Mouse (Mus musculus) urinary bladder, postnatal 36 days (tissue): ENCODE data around the gene Arl8b.
"Not testable (repeated sequence)": the region's sequence is repeated elsewhere in the genome, so short reads cannot be mapped to it uniquely, and the experiment has no call there.

ENCODE experiments used
- DNase-seq, 2 experiments: peaks; one replicate each; pipeline ENCODE4 v3.0.0; 2022; ENCODE audit warnings: low spot score in 2 of 2, mixed read lengths in 1 of 2

The Arl8b gene

DNA sequence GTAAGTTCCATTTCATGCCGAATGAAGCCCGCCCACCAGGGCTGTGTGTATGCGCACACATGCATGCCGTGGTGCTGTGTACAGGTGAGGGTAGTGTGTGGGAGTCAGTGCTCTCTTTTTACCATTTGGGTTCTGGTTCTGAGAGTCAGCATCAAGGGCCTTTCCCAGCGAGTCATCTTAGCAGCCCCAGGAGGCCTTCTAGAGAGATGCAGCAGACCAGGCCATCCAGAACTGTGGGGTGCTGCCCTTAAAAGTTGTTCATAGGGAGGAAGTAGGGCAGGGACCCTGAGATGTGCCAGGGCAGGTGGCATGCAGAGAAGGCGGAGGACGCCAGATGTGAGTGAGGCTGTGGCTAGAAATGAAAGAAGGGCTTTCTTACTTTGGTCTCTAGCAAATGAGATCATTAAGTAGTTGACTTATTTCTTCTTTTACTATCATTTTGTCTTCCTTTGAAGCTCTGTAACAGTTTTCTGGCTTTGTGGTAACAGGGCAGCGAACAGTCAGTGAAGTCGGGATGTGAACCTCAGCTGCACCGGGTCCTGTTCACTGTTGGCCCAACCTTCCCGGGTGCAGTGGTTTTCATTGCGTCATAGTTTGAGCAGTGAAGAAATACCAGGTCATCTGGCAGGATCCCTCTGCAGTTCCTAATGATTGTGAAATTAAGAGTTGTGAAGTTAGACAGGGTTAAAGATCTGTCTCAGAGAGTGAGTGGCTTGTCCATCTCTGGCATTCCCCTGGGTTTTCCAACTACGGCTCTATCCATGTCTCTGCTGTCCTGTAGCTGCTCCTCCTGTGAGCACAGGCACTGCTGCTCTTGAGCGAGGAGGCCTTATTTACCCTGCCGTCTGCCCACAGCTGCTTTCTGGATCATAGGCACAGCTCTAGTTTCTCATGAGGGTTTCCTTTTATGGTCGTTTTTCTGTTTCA, 53.1 kb downstream of the Arl8b start:
- DNase-seq: peak in 1 of 2 experiments; percentile 52

DNA sequence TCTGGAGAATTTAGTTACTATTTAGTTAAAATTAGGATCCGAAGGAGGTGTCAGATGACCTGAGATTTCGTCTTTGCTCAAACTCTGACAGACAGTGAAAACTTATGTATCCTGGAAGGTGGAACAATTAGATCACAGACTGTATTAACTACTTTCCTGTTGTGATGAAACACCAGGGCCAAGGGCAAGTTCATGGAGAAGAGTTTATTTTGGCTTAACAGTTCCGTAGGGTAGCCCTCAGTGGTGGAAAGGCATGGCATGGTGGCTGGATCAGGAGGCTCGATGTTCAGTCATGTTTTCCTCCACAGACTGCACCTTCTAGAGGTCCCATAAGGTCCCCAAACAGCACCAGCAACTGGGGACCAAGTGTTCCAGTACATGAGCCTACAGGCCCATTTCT, 54.2 kb downstream of the Arl8b start:
- no peak for DNase-seq

DNA sequence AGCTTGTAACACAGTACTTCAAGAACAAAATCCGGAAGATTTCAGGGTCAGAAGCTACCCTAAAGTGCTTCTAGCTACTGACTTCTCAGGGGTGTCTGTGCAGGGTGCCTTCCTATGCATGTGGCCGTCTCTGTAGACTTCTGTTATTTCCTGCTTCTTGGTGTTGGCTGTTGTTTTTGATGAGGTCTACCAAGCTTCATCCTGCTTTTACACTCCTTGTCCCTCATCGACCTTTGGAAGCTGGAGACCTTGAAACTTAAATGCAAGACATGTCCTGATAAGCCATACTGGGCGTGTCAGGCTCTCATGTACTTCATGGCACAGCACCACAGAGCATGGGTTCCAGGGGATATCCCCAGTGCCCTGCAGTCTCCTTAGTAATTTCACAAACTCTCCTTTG, 55.1 kb downstream of the Arl8b start:
- no peak for DNase-seq

DNA sequence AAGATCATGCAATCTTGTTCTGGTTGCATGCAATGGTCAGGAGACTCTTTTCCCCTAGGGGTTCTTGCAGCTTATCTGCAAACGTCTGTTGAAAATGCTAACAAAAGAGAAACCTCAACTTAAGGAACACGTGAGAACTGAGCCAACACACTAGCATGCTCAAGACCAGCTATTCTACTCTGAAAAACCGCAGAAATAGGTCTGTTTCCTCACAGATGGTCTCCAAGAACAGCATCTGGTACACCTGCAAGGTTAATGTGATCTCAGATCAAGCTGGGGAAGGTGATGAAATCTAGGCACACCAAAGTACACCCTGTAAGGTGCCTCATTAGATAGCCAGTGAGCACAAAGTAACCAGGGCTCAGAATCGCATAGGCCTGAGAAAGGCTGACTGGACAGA, 56.5 kb downstream of the Arl8b start:
- no peak for DNase-seq

DNA sequence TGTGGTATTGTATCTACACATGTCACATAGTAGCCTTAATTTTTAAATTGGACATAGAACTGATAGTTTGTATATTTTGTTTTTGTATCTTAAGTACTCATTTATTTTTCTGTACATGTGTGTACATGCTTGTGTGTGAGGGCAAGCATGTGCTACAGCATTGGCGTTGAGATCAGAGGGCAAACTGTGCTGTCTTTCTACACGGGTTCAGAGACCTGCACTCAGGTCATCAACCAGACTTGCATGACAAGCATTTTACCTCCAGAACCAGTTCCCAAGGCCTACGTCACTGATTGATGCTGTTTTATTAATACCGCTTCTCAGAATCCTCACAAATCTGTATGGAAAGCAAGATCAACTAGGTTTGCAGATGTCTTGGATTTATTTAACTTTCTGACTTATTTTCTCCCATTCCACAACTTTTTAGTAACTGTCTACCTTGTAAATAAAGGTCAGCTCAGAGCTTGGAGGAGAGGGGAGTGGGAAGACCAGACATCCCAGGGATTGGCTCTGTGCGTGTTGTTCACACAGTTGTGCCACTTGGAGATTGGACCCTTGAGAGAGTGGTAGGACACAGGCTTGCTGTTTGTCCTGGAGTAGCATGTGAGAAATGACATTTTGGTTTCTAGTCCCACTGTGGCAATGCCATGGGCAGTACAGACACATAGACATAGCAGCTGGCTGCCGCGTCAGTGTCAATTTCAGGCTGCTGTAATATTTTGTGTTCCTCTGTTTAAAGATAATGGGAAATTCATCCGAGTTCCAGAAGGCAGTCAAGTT, 58.2 kb downstream of the Arl8b start:
- no peak for DNase-seq

DNA sequence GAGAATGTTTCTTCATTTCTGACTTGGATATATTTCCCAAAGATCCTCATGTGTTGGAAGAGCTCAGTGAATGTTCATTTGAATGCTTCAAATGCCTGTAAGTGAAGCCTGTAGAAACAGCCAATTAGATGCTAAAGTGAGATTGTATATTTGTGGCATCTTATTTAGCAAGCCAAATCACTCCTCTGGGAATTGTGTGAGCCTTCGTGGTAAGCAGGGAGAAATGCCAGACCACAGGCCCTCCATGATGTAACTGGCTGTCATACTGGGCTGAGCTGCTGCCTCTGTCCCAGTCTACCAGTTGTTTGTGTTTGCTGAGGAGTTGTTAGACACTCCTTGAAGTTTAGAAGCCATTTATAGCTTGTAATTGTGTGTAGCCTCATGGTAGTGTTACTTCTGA, 60.8 kb downstream of the Arl8b start:
- DNase-seq: no peak

DNA sequence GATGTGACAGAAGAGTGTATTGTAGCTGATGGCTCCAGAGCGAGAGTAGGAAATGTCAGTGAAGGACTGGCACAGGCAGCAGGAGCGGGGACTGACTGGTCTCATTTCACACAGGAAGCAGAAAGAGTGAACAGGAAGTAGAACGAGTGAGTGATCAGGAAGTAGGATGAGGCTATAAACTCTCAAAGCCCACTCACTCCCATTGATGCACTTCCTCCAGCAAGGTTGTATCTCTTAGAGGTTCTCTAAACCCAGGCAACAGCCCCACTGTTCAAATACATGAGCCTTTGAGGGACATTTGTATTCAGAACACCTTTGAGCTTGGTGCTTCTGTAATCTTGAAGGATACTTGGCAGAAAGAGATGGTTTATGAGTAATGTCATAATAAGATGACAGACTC, 61.2 kb downstream of the Arl8b start:
- no peak for DNase-seq

DNA sequence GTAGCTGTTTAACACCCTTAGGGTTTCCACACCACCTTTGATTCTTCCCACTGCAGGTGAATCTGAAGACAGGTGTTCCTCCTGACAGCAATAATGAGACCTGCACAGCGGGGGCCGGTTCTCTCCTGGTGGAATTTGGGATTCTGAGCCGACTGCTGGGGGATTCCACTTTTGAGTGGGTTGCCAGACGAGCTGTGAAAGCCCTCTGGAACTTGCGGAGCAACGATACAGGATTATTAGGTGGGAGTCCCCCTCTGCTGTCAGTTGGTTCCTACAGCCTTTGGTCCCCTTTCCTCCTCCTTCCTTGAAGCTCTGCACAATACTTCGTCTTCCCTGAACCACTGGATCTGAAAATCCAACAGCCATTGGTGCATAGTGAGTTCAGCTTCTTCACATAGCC, 61.9 kb downstream of the Arl8b start:
- DNase-seq: no peak

DNA sequence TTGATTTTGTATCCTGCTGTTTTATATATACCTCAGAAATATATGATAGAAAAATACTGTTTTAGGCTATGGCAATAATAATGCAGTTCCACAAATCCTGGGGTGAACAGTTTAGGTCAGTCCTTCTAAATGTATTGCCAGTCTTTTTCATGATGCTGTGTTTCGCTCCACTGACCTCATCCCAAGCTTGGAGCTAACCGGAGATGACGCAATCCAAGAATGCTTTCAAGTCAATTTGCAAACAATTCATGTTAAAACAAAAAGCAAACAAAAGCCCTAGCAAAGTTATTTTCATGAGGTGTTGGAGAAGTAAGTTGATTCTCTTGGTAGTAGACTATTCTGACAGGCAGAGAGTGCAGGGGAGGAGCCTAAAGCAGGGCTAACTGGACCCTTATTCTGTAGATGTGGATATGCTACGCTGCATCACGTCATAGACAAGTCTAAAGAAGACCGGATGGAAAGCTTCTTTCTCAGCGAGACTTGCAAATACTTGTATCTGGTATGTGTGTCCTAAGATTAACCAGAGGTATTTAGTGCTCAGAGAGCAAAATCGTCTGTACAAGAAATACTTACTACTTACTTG, 69.3 kb downstream of the Arl8b start:
- DNase-seq: no peak

DNA sequence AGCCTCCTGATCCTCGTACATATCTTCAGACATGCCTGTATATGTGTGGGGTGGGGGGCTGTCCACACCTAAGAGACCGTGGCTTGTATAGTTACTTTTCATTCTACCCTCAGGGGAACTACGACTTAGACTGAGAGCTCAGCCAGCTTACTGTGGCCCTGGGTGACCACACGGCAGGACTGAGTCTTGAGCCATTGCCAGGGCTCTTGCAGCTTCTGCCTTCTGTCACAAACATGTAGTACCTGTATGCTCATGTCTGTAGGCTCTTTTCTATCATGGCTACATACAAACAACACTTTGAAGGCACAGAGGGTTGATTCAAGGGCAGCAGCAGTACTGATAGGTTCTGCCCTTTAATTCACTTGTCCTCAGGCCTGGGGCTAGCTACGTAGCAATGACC, 70.1 kb downstream of the Arl8b start:
- no peak for DNase-seq

DNA sequence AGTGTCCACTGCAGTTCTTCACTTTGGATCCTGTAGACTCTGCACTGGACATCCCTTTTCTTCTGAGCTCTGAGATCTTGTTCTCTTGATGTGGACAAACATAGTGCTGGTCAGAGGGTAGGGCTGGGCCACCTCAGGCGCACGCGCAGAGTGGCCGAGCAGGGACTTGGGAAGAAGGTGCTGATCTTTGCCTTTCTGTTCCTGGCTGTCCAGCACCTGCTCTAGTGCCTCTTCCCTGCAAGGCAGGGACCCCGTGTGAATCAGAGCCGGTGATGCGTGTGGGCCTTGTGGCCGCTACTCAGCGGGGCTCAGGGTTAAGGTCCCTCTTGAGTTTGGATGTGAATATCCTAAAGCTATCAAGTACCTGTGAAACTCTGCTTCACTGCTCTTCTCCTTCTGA, 75.7 kb downstream of the Arl8b start:
- no peak for DNase-seq

DNA sequence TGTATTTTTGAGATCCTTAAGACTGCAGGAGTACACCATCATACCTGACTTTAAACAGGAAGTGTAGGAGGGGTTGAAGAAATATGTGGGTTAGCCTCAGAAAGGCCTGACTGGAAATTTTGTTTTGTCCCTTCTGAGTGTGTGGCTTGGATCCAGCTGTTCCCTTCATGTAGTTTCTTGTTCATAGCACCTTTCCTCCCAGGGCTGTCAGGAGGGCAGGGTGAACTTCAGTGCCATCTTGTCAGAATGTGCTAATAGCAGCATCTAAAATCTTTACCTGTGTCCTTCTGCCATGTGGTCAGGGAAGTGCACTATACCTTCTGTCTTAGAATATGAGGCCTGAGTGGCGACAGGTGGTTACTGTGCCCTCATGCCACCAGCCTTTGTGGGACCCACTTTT, 78.3 kb downstream of the Arl8b start:
- no peak for DNase-seq

DNA sequence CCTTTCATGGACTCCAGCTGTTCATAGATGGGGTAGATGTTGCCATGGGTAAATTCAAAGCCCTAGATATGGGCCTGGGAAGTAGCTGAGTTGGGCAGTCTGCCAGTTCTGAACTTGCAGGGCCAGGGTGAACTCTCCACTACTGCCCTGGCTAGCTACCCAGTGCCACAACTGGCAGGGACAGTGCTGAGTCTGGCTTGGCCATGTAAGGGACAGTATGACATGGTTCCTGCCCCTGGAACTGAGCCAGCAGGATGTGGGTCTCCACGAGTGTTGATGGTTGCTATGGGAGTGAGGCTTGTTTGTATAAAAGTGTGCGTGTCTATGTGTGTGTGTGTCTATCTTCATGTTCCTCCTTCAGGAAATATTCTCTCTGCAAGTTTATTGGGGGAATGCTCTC, 79.6 kb downstream of the Arl8b start:
- peak; percentile 35 to 56 for DNase-seq

DNA sequence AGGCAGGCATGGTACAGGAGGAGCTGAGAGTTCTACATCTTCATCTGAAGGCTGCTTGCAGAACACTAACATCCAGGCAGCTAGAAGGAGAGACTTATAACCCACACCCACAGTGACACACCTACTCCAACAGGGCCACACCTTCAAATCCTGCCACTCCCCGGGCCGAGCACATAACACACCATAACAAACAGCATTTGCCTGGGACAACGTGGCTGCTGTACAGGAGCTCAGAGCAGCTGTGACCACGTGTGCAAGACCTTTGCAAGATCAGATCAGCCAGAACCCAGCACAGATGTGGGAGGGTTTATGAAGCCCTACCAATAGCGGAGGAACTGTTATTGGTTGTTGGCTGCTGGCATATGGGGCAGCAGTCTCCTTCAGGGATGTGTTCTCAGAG, 83.4 kb downstream of the Arl8b start:
- no peak for DNase-seq

DNA sequence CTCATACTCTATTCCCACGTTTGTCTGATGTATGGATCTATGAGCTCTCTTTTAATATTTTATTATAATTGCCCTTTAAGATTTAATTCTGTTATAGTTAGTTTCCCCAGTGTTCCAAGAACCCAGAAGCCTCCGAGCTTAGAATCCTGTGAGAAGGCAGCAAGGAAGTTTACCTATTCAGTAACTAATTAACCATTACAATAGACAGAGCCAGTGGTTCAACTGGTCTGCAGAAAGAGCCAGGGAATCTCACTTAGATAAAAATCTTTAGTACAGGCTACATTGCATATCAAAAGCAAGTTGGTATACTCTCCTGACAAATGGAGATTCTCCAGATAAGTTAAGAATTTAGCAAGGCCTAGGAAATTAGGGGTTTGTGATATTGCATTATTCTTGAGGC, 86.1 kb downstream of the Arl8b start:
- DNase-seq: not testable (repeated sequence)

DNA sequence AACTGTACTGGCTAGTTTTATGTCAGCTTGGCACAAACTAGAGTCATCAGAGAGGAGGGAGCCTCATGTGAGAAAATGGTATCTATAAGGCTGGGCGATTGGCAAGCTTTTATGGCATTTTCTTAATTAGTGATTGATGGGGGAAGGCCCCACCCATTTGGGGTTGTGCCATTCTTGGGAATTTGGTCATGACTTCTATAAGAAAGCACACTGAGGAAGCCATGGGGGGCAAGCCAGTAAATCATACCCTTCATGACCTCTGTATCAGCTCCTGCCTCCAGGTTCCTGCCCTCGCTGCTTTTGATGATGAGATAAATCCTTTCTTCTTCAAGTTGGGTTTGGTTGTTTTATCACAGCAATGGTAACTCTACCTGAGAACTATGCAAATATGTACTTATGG, 87.5 kb downstream of the Arl8b start:
- DNase-seq: no peak

DNA sequence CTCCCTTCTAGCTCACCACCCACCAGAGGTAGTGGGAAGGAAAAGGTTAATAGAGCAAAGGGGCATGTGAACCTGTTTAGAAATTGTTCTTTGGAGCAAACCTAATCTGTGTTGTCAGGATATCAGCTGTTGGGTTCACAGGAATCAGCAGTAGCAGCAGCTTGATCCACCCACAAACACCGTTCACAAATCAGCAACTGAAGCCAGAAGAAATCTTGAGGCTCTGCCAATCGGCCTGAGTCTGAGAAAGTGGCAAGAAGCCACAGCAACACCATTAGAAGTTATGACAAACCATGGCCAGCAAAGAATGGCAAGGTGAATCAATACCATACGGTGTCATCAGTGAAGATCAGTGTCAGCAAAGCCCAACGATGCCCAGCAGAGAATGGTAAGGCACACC, 88.4 kb downstream of the Arl8b start:
- no peak for DNase-seq
